Mouse (Mus musculus) yolk sac, embryonic 10.5 days (tissue): ENCODE results near the gene Setd5.
A peak's percentile ranks its signal among the peaks of the same experiment; 100 is the strongest.

Experiments used
- DNase-seq: peaks from one replicate; pipeline ENCODE4 v3.0.0-alpha.2; 2017; ENCODE audit warnings: low spot score

The Setd5 gene

GRCm38 (mm10) chr6:113184866-113185525 lies 107.8 kb downstream of the Setd5 start:
- no peak for DNase-seq

DNA sequence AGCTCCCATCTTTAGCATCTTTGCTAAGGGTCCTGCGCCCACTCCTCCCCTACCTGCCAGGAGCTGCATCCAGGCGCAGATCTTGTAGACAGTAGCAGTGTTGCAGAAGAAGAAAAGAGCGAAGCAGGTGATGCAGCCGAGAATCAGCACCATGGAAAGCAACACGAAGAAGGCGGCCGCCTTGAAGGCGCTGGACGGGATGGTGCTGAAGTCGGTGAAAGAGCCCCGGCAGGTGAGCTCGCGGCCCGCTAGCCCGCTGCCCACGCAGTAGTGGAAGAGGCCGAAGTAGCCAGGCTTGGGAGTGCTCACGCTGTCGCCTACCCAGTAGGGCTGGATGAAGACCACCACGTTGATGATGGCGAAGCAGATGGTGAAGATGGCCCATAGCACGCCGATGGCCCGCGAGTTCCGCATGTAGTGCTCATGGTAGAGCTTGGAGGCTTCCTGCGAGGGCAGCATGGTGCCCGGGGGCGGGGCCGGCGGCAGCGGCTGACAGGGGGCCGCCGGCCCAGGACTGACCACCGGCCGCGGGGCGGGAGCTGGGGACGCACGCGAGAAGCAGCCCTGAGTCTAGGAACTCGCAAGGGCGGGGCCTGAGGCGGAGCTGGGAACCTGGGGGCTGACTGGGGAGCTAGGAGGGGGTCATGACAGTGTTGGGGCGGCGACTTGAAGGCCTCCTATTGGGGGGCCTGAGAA lies 116.7 kb downstream of the Setd5 start:
- peak; percentile 53 for DNase-seq

GRCm38 (mm10) chr6:113194517-113194840 lies 117.3 kb downstream of the Setd5 start:
- DNase-seq, result no peak

DNA sequence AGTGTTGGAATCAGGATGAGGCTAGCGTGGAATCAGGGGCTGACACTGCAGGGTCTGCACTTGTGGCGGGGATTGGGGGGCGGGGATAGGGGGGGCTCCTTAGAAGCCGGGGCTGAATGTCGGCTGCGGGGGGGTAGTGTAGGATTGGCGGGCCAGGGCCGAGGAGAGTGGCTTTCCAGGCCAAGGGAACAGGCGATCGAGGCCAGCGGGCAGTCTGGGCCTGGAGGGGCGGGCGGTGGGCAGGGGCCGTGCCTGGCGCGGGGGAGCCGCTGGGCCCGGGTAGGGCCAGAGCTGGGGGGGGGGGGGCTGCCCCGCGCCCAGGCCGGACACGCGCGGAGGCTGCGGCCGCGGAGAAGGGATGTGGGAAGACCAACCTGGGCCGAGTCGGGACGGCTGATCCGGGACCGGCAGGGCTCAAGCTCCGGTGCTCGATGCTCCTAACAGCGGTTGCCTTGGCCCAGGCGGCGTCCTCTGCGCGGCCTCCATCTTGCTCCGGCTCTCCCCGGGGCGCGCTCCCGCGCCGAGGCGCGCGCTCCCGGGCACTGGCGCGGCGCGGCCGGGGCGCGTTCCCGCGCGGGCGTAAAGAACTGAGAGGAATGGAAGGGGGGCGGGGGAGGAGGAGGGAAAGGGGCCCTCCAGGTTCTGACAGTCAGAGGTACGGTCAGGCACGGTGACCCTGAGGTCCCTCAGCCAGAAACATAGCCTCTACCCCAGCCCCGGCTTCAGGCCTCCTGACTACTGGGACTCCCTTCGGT lies 117.9 kb downstream of the Setd5 start, which contains the start of gene Lhfpl4:
TSS of gene Lhfpl4 (minus strand) at position 544 of the 755 bp plus-strand sequence.
- DNase-seq, result no peak

DNA sequence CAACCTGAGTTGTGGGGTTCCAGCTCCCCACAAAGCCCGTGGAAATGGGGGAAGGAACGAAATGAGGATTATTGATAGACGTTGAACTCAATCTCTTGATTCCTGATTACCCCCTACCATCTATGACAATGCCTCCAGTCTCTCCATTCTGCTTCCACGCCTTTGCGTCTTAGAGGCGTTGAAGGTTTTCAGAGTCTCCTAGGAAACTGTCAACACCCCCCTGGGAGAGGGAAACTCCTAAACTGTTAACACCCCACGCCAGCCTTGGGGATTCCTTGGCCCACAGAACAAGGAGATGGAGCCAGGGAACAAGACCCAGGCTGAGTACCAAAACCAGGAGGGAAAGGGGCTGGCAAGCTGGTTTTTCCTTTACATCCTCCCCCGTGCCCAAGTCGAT lies 118.4 kb downstream of the Setd5 start:
- DNase-seq, result no peak
